Mouse (Mus musculus): ENCODE results near the gene Hist1h3d.
A peak's percentile ranks its signal among the peaks of the same experiment; 100 is the strongest.
"Not testable (repeated sequence)": the region's sequence is repeated elsewhere in the genome, so short reads cannot be mapped to it uniquely, and the experiment has no call there.

DNA sequence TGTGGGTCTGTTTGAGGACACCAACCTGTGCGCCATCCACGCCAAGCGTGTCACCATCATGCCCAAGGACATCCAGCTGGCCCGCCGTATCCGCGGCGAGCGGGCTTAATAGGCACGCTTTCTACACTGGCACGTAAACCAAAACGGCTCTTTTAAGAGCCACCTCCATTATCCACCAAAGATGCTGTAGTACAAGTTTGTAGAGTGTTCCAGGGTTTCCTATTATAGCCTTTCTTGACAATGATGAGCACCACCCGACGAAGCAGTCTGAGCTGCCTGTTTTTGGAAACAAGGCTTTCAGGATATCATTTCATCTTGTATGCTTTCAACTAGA lies 30.8 kb upstream of the Hist1h3d start:
- not testable (repeated sequence) for TF ChIP-seq GABPA (IDR thresholded peaks at IDR 0.05; ENCODE audit: insufficient replicate concordance, low read depth, low read length); MAFK (IDR thresholded peaks at IDR 0.05; ENCODE audit: insufficient replicate concordance, low read length); ZKSCAN1 (IDR thresholded peaks at IDR 0.05; ENCODE audit: borderline replicate concordance, low read depth, low read length); MAZ (IDR thresholded peaks at IDR 0.05; ENCODE audit: low read depth, low read length); KAT2A (IDR thresholded peaks at IDR 0.05; ENCODE audit: insufficient replicate concordance, low read length); ELF1 (IDR thresholded peaks at IDR 0.05; ENCODE audit: low read depth, low read length); CTCF (conservative IDR thresholded peaks at IDR 0.05 in 1 of 2, IDR thresholded peaks at IDR 0.05 in 1 of 2; ENCODE audit: low read depth in 2 of 2, low read length in 2 of 2); PAX5 (IDR thresholded peaks at IDR 0.05; ENCODE audit: low read length)
- TF ChIP-seq IRF4 (IDR thresholded peaks at IDR 0.05; ENCODE audit: low read depth, low read length): 0 out of 2 replicates have a peak, but pooled peaks have one; percentile 3
- peak; percentile 72; the same call in 1 of the 2 replicates for TF ChIP-seq POLR2A (IDR thresholded peaks at IDR 0.05; ENCODE audit: low read depth, low read length)

Measured in CH12.LX (cell line).